Mouse (Mus musculus) urinary bladder, postnatal 25 days (tissue): ENCODE results near the gene Vash1.

Experiments
- DNase-seq: peaks from one replicate; pipeline ENCODE4 v3.0.0; 2022; ENCODE audit warnings: low spot score

Vash1 gene

DNA sequence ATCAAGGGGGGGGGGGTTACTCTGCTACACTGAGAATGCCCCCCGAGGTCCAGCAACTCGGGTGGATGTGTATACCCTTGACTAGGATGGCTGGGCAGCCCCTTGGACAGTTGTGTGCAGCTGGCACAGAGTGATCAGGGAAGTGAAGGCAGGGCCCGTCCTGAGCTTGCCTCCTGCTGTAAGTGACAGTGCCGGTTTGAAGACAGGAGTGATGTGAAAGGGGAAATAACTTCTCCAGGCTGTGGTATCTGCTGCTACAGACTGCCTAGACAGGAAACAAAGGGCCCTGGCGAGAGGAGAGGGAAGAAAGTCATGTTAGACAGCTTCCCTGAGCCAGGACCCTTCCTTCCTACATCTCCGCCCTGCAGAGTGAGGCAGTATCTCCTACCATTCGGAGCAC lies 5.2 kb downstream of the Vash1 start:
- no peak for DNase-seq

DNA sequence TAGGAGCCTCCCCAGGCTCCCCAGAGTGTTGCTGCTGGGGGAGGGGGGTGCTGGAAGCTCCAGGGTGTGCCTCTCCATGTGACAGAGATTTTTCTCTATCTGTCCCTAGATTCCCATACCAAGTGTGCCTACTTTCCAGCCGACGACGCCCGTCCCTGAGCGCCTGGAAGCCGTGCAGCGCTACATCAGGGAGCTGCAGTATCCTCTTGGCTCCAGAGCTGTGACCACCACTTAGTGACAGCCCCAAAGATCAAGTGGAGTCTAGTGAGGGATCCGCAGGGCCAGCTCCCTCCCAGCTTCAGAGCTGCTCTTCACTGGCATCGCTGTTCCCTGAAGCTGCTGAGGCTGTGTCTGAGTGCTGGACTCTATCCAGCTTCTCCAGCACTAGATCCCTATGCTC lies 6.8 kb downstream of the Vash1 start:
- no peak for DNase-seq

GRCm38 (mm10) chr12:86686551-86687330 lies 8.2 kb downstream of the Vash1 start:
- DNase-seq = no peak

DNA sequence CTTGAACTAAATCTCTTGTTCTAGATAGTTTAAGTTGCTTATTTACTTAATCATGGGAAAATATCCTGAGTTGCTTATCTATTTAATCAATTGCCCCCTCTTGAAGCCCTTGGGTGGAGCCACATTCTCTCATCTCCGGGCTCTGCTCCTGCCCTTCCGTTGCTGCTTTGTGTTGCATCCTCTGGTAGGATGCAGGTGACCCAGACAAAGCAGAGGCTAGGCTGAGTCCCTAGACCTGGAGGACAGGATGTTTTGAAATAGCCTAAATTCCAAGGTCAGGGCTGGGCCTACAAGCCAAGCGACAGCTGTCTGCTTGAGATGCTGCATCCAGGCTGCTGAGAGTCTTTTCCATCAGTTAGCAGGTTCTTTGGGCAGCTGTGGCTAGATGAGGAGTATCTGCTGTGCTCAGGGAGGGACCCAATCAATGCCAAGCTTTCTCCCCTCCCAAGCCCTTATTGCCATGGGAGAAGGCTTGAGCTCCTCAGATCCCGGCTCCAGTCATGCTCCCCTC lies 9.0 kb downstream of the Vash1 start:
- no peak for DNase-seq

- no peak for DNase-seq
Measured at GRCm38 (mm10) chr12:86687971-86688573, 9.6 kb downstream of the Vash1 start.

DNA sequence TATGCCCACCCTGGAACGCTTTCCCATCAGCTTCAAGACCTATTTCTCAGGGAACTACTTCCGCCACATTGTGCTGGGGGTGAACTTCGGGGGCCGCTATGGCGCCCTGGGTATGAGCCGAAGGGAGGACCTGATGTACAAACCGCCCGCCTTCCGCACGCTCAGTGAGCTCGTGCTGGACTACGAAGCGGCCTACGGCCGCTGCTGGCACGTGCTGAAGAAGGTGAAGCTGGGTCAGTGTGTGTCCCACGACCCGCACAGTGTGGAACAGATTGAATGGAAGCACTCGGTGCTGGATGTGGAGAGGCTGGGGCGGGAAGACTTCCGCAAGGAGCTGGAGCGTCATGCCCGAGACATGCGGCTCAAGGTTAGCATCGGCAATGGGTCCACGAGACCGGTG lies 10.4 kb downstream of the Vash1 start:
- no peak for DNase-seq

- no peak for DNase-seq
Measured at GRCm38 (mm10) chr12:86690700-86691485, 12.4 kb downstream of the Vash1 start.

DNA sequence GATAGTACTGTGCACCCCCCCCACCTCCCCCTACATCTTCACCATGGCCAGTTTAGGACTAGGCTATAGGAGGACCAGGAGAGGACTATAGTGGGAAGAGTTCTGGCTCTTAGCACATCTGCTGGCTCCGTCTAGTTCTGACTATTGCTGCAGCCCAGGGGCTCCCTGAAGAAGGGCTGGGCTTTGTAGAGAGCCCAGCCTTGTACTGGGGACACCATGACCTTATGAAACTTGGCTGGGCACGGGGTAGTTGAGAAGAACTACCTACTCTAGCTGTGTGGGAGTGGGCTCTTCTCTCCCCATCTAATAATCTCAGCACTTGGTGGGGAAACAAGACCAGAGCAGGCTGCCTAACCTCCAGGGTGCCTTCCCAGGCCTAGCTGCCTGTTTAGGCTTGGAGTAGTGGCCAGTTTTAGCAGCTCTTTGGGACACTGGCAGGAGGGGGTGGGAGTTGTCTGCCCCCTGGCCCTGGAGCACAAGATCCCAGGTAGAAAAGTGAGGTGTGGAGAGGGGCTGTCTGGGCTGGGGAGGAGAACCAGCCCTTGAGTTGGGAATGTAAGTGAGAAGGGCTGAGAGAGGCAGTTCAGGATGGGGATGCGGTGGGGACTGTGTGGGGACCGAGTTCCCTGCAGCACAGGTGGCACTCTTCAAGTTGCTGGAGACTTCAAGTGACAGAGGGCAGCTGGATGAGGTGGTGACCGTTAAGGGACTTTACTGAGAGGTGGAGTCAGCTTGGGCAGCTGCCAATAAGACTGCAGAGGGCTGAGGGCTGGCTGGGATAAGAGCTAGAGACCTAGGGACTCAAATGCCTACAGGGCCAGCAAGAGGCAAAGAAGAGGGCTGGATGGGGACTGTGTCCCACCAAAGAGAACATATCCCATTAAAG lies 14.2 kb downstream of the Vash1 start:
- DNase-seq = no peak

GRCm38 (mm10) chr12:86693389-86693788 lies 14.9 kb downstream of the Vash1 start:
- DNase-seq = no peak

DNA sequence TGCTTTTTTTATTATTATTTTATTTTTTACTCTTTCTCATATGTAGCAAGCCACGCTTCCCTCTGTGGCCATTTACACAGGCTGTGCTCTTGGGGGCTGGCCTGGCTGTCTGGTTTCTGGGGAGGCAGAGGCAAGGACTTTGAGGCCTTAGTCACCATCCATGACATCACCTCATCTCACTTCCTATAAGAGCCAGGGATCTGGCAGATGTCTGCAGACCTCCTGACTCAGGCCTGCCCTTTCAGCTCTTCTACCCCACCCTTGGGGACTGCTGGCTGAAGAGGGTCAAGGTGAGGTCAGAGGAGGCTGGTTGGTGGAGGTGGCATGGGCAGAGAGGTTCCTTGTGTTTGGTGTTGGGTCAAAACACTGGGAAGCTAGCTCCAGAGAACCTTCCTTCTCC lies 15.9 kb downstream of the Vash1 start:
- no peak for DNase-seq

DNA sequence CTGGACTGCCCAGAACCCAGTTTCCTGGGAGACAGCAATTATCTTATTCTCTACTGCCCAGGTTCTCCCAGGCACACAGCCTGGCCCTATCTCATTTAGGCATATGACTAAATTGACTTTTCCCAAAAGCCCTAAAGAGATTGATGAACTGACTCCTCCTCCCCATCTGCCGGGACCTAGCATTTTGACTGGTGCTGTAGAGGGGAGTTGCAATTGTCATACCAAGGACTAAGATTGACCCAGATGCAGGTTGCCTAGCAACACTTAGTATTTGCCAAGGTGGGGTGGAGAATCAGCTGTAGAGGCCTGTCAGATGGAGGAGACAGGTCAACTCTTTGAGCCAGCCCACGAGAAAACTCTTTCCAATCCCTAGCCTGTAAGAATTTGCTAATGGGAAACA lies 19.5 kb downstream of the Vash1 start:
- DNase-seq = no peak

- no peak for DNase-seq
Measured at GRCm38 (mm10) chr12:86698537-86698936, 20.0 kb downstream of the Vash1 start.

DNA sequence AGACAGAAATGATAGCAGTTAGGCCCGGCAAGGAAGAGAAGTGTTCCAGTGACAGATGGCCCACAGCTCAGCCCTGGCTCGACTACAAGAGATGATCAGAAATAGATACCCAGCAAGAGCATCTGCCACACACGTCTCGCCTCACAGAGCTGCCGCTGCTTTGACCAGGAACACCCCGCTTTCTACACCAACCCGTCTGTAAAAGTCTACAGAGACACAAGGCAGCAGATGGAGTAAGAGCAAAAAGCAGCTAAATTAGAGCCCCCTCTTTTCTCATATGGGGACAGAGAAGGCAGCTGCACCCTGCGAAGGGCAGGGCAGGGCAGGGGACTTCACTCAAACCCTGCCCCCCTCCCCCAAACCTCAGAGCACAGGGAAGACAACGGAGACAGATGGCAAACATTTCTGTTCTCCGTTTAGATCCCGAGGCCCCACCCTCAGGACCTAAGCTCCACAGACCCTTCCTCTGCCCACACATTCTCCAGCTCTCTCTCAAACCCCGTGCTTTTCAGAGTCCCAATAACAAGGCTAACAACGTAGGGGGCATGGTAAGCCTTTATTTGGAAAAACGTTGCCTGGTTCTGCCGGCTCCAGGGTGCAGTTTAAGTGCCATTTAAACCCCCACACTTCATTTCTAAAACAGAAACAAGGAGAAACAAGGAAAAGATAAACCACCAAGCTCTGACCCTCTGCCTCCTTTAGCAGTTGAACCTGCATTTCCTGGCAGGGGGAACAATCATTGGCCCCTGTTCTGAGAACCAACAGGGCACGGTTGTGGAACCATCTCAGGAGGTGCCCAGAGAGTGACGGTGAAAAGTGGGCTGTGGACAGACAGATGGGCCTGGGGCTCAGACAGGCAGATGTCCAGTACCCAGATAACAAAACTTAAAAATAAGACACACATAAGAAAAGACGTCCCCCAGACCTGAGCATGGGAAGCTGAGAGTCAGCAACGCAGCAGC lies 21.7 kb downstream of the Vash1 start:
- DNase-seq = no peak

DNA sequence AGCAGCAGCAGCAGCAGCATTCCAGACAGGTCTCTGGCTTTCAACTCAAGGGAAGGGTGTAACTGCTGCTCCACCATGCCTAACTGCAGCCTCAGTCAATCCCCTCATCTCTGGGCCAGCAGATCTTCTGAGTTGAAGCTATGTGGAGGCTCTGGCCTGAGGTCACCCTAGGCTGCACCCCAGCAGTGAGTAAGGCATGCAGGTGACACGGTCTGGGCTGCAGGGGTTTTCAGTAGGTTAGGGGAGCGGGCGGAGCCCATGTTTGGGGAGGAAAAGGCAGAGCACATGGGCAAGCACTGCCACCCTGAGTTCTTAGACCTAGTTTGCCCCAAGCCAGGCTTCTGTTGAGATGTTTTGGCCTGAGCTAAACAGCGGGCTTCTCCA lies 22.4 kb downstream of the Vash1 start:
- DNase-seq = no peak

DNA sequence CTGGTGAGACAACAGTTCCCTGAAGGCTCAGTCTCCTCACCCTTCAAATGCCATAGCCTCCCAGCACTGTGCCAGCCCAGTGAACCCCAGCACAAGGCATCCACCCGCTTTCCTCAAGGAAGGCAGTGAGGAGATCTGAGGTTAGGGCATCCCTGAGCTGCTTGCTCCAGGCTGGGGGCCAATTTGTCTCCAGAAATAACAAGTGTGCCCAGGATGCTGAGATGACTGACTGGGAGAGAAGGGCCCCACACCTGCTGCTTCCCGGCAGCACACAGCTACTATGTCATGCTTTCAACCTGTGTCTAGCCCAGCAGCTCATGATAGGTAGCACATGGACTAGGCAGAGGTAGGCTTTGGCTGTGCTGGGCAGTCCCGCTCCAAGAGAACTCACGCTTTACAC lies 23.0 kb downstream of the Vash1 start:
- DNase-seq = no peak

- no peak for DNase-seq
Measured at GRCm38 (mm10) chr12:86702690-86703089, 24.2 kb downstream of the Vash1 start.

GRCm38 (mm10) chr12:86705843-86706242 lies 27.3 kb downstream of the Vash1 start:
- DNase-seq = no peak

DNA sequence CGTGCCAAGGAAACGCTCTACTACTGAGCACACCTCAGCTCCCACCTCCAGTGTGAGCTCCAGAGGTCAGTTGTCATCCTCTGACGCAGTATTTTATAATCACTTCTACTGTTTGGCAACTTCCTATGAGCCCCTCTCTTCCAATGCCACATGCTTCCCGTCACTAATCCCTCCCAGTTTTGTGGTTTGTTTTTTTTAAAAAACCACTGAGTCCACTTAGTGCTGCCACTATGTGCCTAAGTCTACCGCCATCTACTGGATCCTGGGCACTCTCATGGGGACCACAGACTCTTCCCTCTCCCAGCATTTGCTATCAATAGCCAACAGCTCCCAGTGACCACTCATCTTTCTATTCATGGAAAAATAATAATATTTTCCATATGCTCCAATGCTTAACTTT lies 35.5 kb downstream of the Vash1 start:
- DNase-seq = no peak

- peak; percentile 38 for DNase-seq
Measured at GRCm38 (mm10) chr12:86715401-86715800, 36.9 kb downstream of the Vash1 start.

- DNase-seq = no peak
Measured at GRCm38 (mm10) chr12:86716962-86717361, 38.5 kb downstream of the Vash1 start.
